Mouse (Mus musculus): ENCODE measurements around the gene Itpr3. TPM values are rescaled to one million over a fixed set of nuclear protein-coding genes. Genes with fewer than 3 reads are reported as not detected.

Gene Itpr3
- polyA plus RNA-seq, 1 experiment from 2014 or later = 16.5 TPM

DNA sequence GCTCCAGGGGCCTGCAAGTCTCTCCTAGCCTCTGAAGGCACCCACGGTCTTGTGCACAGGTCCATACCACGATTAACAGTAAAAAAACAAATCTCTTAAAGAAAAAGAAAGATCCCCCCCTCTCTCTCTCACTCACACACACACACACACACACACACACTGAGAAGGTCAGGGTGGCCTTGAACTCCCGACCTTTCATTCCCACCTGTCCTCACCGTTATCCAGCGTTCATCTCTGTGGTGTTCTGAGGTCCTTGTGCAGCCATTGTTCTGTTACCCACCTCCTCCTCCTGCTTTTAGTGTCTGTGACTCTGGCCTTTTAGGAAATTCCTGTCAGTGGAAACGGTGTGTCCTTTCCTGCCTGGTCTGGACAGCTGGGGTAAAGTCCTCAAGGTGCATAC lies 21.4 kb downstream of the Itpr3 start:
- Histone ChIP-seq H3K9me3 (ENCODE audit: control insufficient read depth, low read length) (peaks cover 9% of the 10 kb centered on the region; the same call in 1 of the 2 replicates), H3K4me2 (ENCODE audit: low read length) (no peak overlapping the region), H3K27ac (ENCODE audit: low read depth) (no peak overlapping the region), H3K4me3 (ENCODE audit: low read depth, low read length) (no peak overlapping the region), H3K36me3 (ENCODE audit: control insufficient read depth, insufficient read depth, low read length) (peaks cover 8% of the 10 kb centered on the region; the same call in 1 of the 2 replicates), H3K9ac (ENCODE audit: low read length) (no peak overlapping the region), H3K4me1 (replicated peaks; ENCODE audit: control insufficient read depth, insufficient read depth, low read length) (peaks cover 16% of the 10 kb centered on the region; the same call in 1 of the 2 replicates), H3K27me3 (replicated peaks; ENCODE audit: control insufficient read depth, insufficient read depth, low read length) (no peaks in the 10 kb centered on the region)
- DNase-seq (ENCODE audit: low spot score) (no peak), ATAC-seq (replicated peaks; ENCODE audit: low FRiP score, low TSS enrichment, low read depth) (no peak)
- 75% methylated on average over 6 of the region's 6 CpGs for WGBS

DNA sequence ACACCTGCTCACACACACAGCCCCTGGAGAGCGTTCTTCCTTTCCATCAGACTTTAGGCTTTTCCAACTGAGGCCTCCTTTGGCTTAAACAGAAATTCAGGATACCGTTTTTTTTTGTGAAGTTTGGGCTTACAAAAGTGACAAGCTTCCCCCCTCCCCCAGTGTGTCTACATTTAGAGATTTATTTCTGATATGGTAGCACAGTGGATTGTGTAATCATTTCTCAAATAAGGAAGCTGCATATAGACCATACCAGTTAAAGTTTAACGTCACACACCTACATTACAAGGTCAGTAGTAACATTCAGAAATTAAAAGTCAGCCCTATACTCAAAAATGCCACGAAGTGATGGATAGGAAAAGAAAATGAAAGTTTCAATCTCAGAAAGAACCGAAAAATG lies 24.8 kb downstream of the Itpr3 start:
- ATAC-seq (replicated peaks; ENCODE audit: low FRiP score, low TSS enrichment, low read depth) (no peak), DNase-seq (ENCODE audit: low spot score) (no peak)
- Histone ChIP-seq H3K9ac (ENCODE audit: low read length) (no peak overlapping the region), H3K27me3 (replicated peaks; ENCODE audit: control insufficient read depth, insufficient read depth, low read length) (no peaks in the 10 kb centered on the region), H3K36me3 (ENCODE audit: control insufficient read depth, insufficient read depth, low read length) (peaks cover 10% of the 10 kb centered on the region; the same call in 1 of the 2 replicates), H3K4me3 (ENCODE audit: low read depth, low read length) (no peak overlapping the region), H3K9me3 (ENCODE audit: control insufficient read depth, low read length) (peaks cover 9% of the 10 kb centered on the region; the same call in 1 of the 2 replicates), H3K27ac (ENCODE audit: low read depth) (no peak overlapping the region), H3K4me1 (replicated peaks; ENCODE audit: control insufficient read depth, insufficient read depth, low read length) (peaks cover 10% of the 10 kb centered on the region; the same call in 1 of the 2 replicates), H3K4me2 (ENCODE audit: low read length) (no peak overlapping the region)
- WGBS = 62% methylated on average over 5 of the region's 5 CpGs

DNA sequence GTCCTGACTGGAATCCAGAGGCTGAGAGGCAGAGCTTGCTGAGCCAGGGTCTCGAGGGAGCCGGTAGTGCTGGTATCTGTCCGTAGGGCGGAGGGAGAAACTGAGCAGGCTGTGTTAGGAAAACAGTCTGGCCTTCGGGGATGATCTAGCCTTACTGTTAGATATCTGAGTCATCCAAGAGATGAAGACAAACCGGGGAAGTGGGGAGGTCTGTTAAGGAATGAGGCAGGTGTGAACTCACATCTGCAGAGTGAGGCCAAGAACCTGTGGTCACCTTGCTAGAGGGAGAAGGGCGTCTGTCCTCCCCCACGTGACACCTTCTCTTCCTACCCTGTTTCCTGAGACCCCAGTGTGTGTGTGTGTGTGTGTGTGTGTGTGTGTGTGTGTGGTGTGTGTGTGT lies 25.7 kb downstream of the Itpr3 start:
- H3K4me3 ChIP-seq (ENCODE audit: low read depth, low read length) = no peak overlapping the region
- no peaks in the 10 kb centered on the region for H3K27me3 ChIP-seq (replicated peaks; ENCODE audit: control insufficient read depth, insufficient read depth, low read length)
- 46% methylated on average over 8 of the region's 8 CpGs for WGBS
- H3K4me2 ChIP-seq (ENCODE audit: low read length) = no peak overlapping the region
- DNase-seq (ENCODE audit: low spot score) (no peak), ATAC-seq (replicated peaks; ENCODE audit: low FRiP score, low TSS enrichment, low read depth) (no peak)
- 0 out of 2 replicates have a peak, but pooled peaks cover 4% of the 10 kb centered on the region for H3K36me3 ChIP-seq (ENCODE audit: control insufficient read depth, insufficient read depth, low read length)
- H3K27ac ChIP-seq (ENCODE audit: low read depth) = no peak overlapping the region
- H3K9me3 ChIP-seq (ENCODE audit: control insufficient read depth, low read length) = peaks cover 2% of the 10 kb centered on the region; the same call in 1 of the 2 replicates
- no peak overlapping the region for H3K9ac ChIP-seq (ENCODE audit: low read length)
- H3K4me1 ChIP-seq (replicated peaks; ENCODE audit: control insufficient read depth, insufficient read depth, low read length) = peaks cover 10% of the 10 kb centered on the region; the same call in 1 of the 2 replicates

DNA sequence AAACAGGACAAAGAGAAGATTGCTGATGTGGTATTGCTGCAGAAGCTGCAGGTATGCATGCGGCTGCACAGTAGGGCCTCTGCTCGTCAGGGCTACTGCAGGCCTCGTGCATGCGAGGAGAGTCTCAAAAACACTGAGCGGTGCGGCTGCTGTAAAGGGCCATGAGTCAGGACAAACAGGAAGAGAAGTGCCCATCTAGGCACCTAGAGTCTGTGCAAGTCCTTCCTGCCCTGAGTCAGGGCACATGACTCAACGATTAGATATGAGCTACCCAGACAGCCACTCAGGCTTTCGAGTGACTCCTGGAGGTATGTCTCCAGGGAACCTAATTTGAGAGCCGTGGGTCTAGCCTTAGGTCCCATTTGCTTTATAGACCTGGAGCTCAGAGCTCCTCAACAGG lies 26.5 kb downstream of the Itpr3 start:
- peaks cover 10% of the 10 kb centered on the region; the same call in 1 of the 2 replicates for H3K4me1 ChIP-seq (replicated peaks; ENCODE audit: control insufficient read depth, insufficient read depth, low read length)
- H3K4me2 ChIP-seq (ENCODE audit: low read length) = no peak overlapping the region
- H3K36me3 ChIP-seq (ENCODE audit: control insufficient read depth, insufficient read depth, low read length) = 0 out of 2 replicates have a peak, but pooled peaks cover 3% of the 10 kb centered on the region
- no peak overlapping the region for H3K4me3 ChIP-seq (ENCODE audit: low read depth, low read length)
- DNase-seq (ENCODE audit: low spot score) (no peak), ATAC-seq (replicated peaks; ENCODE audit: low FRiP score, low TSS enrichment, low read depth) (no peak)
- H3K27me3 ChIP-seq (replicated peaks; ENCODE audit: control insufficient read depth, insufficient read depth, low read length) = no peaks in the 10 kb centered on the region
- no peak overlapping the region for H3K27ac ChIP-seq (ENCODE audit: low read depth)
- WGBS = 77% methylated on average over 9 of the region's 9 CpGs
- no peaks in the 10 kb centered on the region for H3K9me3 ChIP-seq (ENCODE audit: control insufficient read depth, low read length)
- no peak overlapping the region for H3K9ac ChIP-seq (ENCODE audit: low read length)

DNA sequence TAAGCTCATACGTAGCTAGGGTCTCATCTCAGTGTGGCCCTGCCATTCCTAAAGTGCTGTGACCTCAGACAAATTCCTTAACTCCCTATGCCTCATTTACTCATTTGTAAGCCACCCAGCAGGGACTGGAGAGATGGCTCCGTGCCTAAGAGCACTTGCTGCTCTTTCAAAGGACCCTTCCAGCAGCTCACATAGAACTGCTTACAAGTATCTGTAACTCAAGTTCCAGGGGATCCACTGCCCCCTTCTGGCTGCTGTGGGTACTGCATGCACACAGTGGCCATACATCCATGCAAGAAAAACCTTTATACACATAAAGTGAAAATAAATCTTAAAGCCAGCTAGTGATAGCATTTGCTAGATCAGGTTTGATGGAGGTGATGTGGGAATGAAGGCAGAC lies 28.6 kb downstream of the Itpr3 start:
- H3K27ac ChIP-seq (ENCODE audit: low read depth) = no peak overlapping the region
- H3K36me3 ChIP-seq (ENCODE audit: control insufficient read depth, insufficient read depth, low read length) = 0 out of 2 replicates have a peak, but pooled peaks cover 15% of the 10 kb centered on the region
- no peak for ATAC-seq (replicated peaks; ENCODE audit: low FRiP score, low TSS enrichment, low read depth)
- no peak overlapping the region for H3K4me2 ChIP-seq (ENCODE audit: low read length)
- no peaks in the 10 kb centered on the region for H3K27me3 ChIP-seq (replicated peaks; ENCODE audit: control insufficient read depth, insufficient read depth, low read length)
- DNase-seq (ENCODE audit: low spot score) = peak; percentile 87
- WGBS = 72% methylated on average over 2 of the region's 2 CpGs
- 0 out of 2 replicates have a peak, but pooled peaks cover 4% of the 10 kb centered on the region for H3K4me1 ChIP-seq (replicated peaks; ENCODE audit: control insufficient read depth, insufficient read depth, low read length)
- H3K9me3 ChIP-seq (ENCODE audit: control insufficient read depth, low read length) = no peaks in the 10 kb centered on the region
- no peak overlapping the region for H3K9ac ChIP-seq (ENCODE audit: low read length)
- no peak overlapping the region for H3K4me3 ChIP-seq (ENCODE audit: low read depth, low read length)

DNA sequence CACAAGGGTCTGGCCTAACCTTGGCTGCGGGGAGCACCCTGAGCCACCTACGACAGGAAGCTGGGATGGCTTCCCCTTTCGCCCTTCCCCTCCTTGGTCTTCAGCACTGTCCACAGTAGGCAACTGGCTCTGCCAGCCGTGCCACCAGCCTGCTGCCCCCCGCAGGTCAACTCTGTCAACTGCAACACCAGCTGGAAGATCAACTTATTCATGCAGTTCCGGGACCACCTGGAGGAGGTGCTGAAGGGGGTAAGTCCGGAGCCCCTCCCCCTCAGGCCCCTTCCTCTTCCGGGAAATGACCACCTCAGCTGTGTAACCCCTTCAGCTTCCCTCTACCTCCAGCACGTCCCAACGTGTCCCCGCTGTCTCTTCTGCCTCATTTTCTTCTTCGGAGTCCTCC lies 30.3 kb downstream of the Itpr3 start:
- no peak overlapping the region for H3K4me2 ChIP-seq (ENCODE audit: low read length)
- H3K36me3 ChIP-seq (ENCODE audit: control insufficient read depth, insufficient read depth, low read length) = peaks cover 27% of the 10 kb centered on the region; the same call in 1 of the 2 replicates
- H3K4me3 ChIP-seq (ENCODE audit: low read depth, low read length) = no peak overlapping the region
- 35% methylated on average over 12 of the region's 12 CpGs for WGBS
- ATAC-seq (replicated peaks; ENCODE audit: low FRiP score, low TSS enrichment, low read depth) (no peak), DNase-seq (ENCODE audit: low spot score) (no peak)
- H3K9me3 ChIP-seq (ENCODE audit: control insufficient read depth, low read length) = no peaks in the 10 kb centered on the region
- no peak overlapping the region for H3K9ac ChIP-seq (ENCODE audit: low read length)
- no peak overlapping the region for H3K27ac ChIP-seq (ENCODE audit: low read depth)
- H3K27me3 ChIP-seq (replicated peaks; ENCODE audit: control insufficient read depth, insufficient read depth, low read length) = no peaks in the 10 kb centered on the region
- H3K4me1 ChIP-seq (replicated peaks; ENCODE audit: control insufficient read depth, insufficient read depth, low read length) = 0 out of 2 replicates have a peak, but pooled peaks cover 4% of the 10 kb centered on the region

DNA sequence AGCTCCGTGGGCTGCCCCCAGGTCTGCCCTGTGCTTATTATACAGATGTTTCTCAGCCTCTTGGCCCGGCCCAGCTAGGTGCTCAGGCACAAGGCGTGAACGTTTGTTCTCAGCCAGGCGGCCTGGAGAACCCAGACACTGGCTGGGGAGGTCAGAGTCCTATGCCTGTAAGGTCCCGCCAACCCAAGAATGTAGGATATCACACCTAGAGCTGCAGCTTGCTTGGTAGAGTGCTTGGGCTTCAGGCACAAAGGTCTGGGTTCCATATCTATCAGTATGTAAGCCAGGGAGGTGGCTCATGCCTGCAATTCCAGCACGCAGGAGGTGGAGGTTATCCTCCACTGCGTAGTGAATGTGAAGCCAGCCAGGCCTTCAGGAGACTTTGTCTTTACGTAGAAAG lies 33.0 kb downstream of the Itpr3 start:
- ATAC-seq (replicated peaks; ENCODE audit: low FRiP score, low TSS enrichment, low read depth) (no peak), DNase-seq (ENCODE audit: low spot score) (no peak)
- no peak overlapping the region for H3K4me3 ChIP-seq (ENCODE audit: low read depth, low read length)
- H3K4me2 ChIP-seq (ENCODE audit: low read length) = no peak overlapping the region
- no peak overlapping the region for H3K27ac ChIP-seq (ENCODE audit: low read depth)
- WGBS = 69% methylated on average over 9 of the region's 9 CpGs
- no peaks in the 10 kb centered on the region for H3K9me3 ChIP-seq (ENCODE audit: control insufficient read depth, low read length)
- H3K36me3 ChIP-seq (ENCODE audit: control insufficient read depth, insufficient read depth, low read length) = peaks cover 33% of the 10 kb centered on the region; the same call in 1 of the 2 replicates
- no peak overlapping the region for H3K9ac ChIP-seq (ENCODE audit: low read length)
- H3K27me3 ChIP-seq (replicated peaks; ENCODE audit: control insufficient read depth, insufficient read depth, low read length) = no peaks in the 10 kb centered on the region
- no peaks in the 10 kb centered on the region for H3K4me1 ChIP-seq (replicated peaks; ENCODE audit: control insufficient read depth, insufficient read depth, low read length)

DNA sequence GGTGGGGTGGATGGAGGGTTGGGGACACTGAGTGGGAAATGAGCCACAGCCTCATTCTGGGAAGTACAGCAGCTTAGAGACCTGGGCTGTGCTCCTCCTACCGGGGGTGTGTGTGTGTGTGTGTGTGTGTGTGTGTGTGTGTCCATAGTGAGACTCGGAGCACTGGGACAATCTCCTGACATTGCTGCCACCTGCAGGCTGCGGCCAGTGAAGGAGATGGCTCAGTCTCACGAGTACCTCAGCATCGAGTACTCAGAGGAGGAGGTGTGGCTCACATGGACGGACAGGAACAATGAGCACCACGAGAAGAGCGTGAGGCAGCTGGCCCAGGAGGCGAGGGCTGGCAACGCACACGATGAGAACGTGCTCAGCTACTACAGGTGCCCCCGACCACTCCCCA lies 38.6 kb downstream of the Itpr3 start:
- Histone ChIP-seq H3K27ac (ENCODE audit: low read depth) (no peak overlapping the region), H3K4me3 (ENCODE audit: low read depth, low read length) (no peak overlapping the region), H3K27me3 (replicated peaks; ENCODE audit: control insufficient read depth, insufficient read depth, low read length) (no peaks in the 10 kb centered on the region), H3K36me3 (ENCODE audit: control insufficient read depth, insufficient read depth, low read length) (peaks cover 25% of the 10 kb centered on the region; the same call in 1 of the 2 replicates), H3K9me3 (ENCODE audit: control insufficient read depth, low read length) (no peaks in the 10 kb centered on the region), H3K4me1 (replicated peaks; ENCODE audit: control insufficient read depth, insufficient read depth, low read length) (no peaks in the 10 kb centered on the region), H3K9ac (ENCODE audit: low read length) (no peak overlapping the region), H3K4me2 (ENCODE audit: low read length) (no peak overlapping the region)
- 43% methylated on average over 13 of the region's 13 CpGs for WGBS
- ATAC-seq (replicated peaks; ENCODE audit: low FRiP score, low TSS enrichment, low read depth) (peak; percentile 29; the same call in 1 of the 2 replicates), DNase-seq (ENCODE audit: low spot score) (no peak)

DNA sequence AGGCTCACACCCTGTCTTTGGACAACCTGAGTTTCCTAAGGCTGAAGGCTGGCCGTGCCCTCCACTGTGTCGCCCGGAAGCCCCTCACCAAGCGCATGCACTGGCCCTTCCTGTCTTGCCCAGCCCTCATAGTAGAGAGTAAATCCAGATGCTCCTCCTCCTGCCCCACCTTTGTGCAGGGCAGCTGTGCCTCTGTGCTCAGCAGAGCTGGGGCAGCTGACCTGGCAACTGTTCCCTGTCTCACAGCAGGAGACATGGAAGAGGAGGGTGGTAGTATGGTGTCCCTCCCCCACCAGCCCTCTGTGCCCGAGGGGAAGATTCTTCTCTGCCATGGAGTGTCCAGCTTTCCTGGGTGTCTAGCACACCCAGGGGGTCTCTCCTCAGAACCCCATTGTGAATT lies 44.6 kb downstream of the Itpr3 start:
- Histone ChIP-seq H3K4me3 (ENCODE audit: low read depth, low read length) (no peak overlapping the region), H3K9me3 (ENCODE audit: control insufficient read depth, low read length) (no peaks in the 10 kb centered on the region), H3K27ac (ENCODE audit: low read depth) (no peak overlapping the region), H3K36me3 (ENCODE audit: control insufficient read depth, insufficient read depth, low read length) (peaks cover 13% of the 10 kb centered on the region; the same call in 1 of the 2 replicates), H3K4me1 (replicated peaks; ENCODE audit: control insufficient read depth, insufficient read depth, low read length) (no peaks in the 10 kb centered on the region), H3K9ac (ENCODE audit: low read length) (no peak overlapping the region), H3K27me3 (replicated peaks; ENCODE audit: control insufficient read depth, insufficient read depth, low read length) (no peaks in the 10 kb centered on the region), H3K4me2 (ENCODE audit: low read length) (no peak overlapping the region)
- 73% methylated on average over 5 of the region's 5 CpGs for WGBS
- ATAC-seq (replicated peaks; ENCODE audit: low FRiP score, low TSS enrichment, low read depth) (no peak), DNase-seq (ENCODE audit: low spot score) (no peak)

All from intestine, embryonic 14.5 days (tissue).